Mouse (Mus musculus): ENCODE results near the gene Myo18a.

GRCm38 (mm10) chr11:77832541-77832940 lies 69.5 kb downstream of the Myo18a start:
- TF ChIP-seq MYOG (IDR thresholded peaks at IDR 0.05; ENCODE audit: control insufficient read depth, extremely low read depth, insufficient read length) = no peak
- TF ChIP-seq CTCF (IDR thresholded peaks at IDR 0.05; ENCODE audit: control insufficient read depth, insufficient read depth, insufficient read length) = no peak
- TF ChIP-seq MAX (IDR thresholded peaks at IDR 0.05) = no peak
- no peak for TF ChIP-seq USF1 (IDR thresholded peaks at IDR 0.05; ENCODE audit: low read depth)
- no peak for TF ChIP-seq MYOD1 (IDR thresholded peaks at IDR 0.05; ENCODE audit: control insufficient read depth, insufficient read length, low read depth)
- TF ChIP-seq CEBPB (IDR thresholded peaks at IDR 0.05; ENCODE audit: low read depth) = no peak
- no peak for TF ChIP-seq FOSL1 (IDR thresholded peaks at IDR 0.05; ENCODE audit: insufficient read depth, low read length, poor library complexity, severe bottlenecking)
